Mouse (Mus musculus) forebrain, embryonic 16.5 days (tissue): ENCODE data around the gene Vcp. TPM values are rescaled to one million over a fixed set of nuclear protein-coding genes. Genes with fewer than 3 reads are reported as not detected.

ENCODE experiments used
- polyA plus RNA-seq: library from polyadenylated mRNA; unstranded; fragments of >200 nt; fragmentation: Nextera tagmentation; extraction: Ambion mirVana; gene quantifications from 2 replicates; pipeline ENCODE4 v1.2.1, GENCODE M21; 2015

The Vcp gene
- polyA plus RNA-seq, 1 experiment from 2014 or later: 509 TPM

Other genes starting within 250 kb of the Vcp start
- not detected in 2 replicates for gene Ccl19, start 243.9 kb downstream of the Vcp start, polyA plus RNA-seq
- 0.58 and 0.62 TPM in 2 replicates for gene Ccl21a, start 226.5 kb downstream of the Vcp start, polyA plus RNA-seq
- gene Fam205a1, start 146.6 kb downstream of the Vcp start, polyA plus RNA-seq: 0.15 TPM in 1 of 2 replicates, not detected in the other
- gene Gm12394, start 143.7 kb downstream of the Vcp start, polyA plus RNA-seq: 0.24 and 0.49 TPM in 2 replicates
- 1.4 and 1.6 TPM in 2 replicates for gene Fam205c, start 126.3 kb downstream of the Vcp start, polyA plus RNA-seq
- 25.2 and 33.6 TPM in 2 replicates for gene Phf24, start 83.8 kb downstream of the Vcp start, polyA plus RNA-seq
- gene Dnajb5, start 50.7 kb downstream of the Vcp start, polyA plus RNA-seq: 56.0 and 82.4 TPM in 2 replicates
- gene 1700022I11Rik, start 30.9 kb downstream of the Vcp start, polyA plus RNA-seq: 0.51 and 0.60 TPM in 2 replicates
- gene Fancg, start 10.0 kb upstream of the Vcp start, polyA plus RNA-seq: 32.8 and 33.2 TPM in 2 replicates
- gene Pigo, start 25.3 kb upstream of the Vcp start, polyA plus RNA-seq: 20.9 and 24.5 TPM in 2 replicates
- 237 and 238 TPM in 2 replicates for gene Stoml2, start 31.2 kb upstream of the Vcp start, polyA plus RNA-seq
- gene Fam214b, start 45.7 kb upstream of the Vcp start, polyA plus RNA-seq: 39.2 and 48.2 TPM in 2 replicates
- gene Unc13b, start 58.4 kb upstream of the Vcp start, polyA plus RNA-seq: 15.5 and 21.6 TPM in 2 replicates